Mouse (Mus musculus) thymus, adult 2 months (tissue): ENCODE results near the gene Celf2. TPM values are rescaled to one million over a fixed set of nuclear protein-coding genes. Genes with fewer than 3 reads are reported as not detected.

Source experiments
- DNase-seq: peaks from one replicate; pipeline ENCODE4 v3.0.0; 2021
- H3K27ac ChIP-seq: fragments of 200-500 bp; 2 replicates; pipeline ENCODE4 v1.5.1; 2012; ENCODE audit warnings: low read length, control low read depth; ENCODE audit not compliant: control insufficient read depth, insufficient read depth
- H3K27me3 ChIP-seq: fragments of 200-500 bp; 2 replicates; pipeline ENCODE4 v1.6.1; 2012; ENCODE audit warnings: mild to moderate bottlenecking, low read length, moderate library complexity, mixed read lengths; ENCODE audit not compliant: control insufficient read depth, insufficient read depth
- H3K36me3 ChIP-seq: fragments of 200-500 bp; 2 replicates; pipeline ENCODE4 v1.6.1; 2012; ENCODE audit warnings: mild to moderate bottlenecking, low read length, moderate library complexity; ENCODE audit not compliant: control insufficient read depth, insufficient read depth
- H3K4me1 ChIP-seq: fragments of 200-500 bp; replicated peaks from 2 replicates; pipeline ENCODE4 v1.6.1; 2012; ENCODE audit warnings: low read length; ENCODE audit not compliant: control insufficient read depth, insufficient read depth
- H3K4me3 ChIP-seq: fragments of 200-500 bp; 2 replicates; pipeline ENCODE4 v1.5.1; 2012; ENCODE audit warnings: mild to moderate bottlenecking, low read length, control low read depth, moderate library complexity; ENCODE audit not compliant: control insufficient read depth, insufficient read depth
- CTCF ChIP-seq: fragments of 200-500 bp; IDR thresholded peaks from 2 replicates; pipeline ENCODE4 v1.5.1; 2012; ENCODE audit warnings: mild to moderate bottlenecking, control low read depth, low read length, moderate library complexity, borderline replicate concordance; ENCODE audit not compliant: control insufficient read depth, poor library complexity, insufficient read depth; ENCODE audit errors: extremely low read depth
- POLR2A ChIP-seq: fragments of 200-500 bp; IDR thresholded peaks from 2 replicates; pipeline ENCODE4 v1.6.1; 2012; ENCODE audit warnings: mild to moderate bottlenecking, low read length, control low read depth, moderate library complexity; ENCODE audit not compliant: control insufficient read depth, poor library complexity, insufficient read depth; ENCODE audit errors: extremely low read depth
- WGBS: fragments of 180-500 bp; shearing (Covaris S2); methylation state at CpG from one replicate; pipeline ENCODE4 v1.1.7; 2018; 5-methylcytosine and 5-hydroxymethylcytosine counted together
- polyA plus RNA-seq: library from polyadenylated mRNA; depleted of rRNA; stranded (reverse); fragments of >200 nt; gene quantifications from 2 replicates; pipeline ENCODE4 v1.2.3, GENCODE M21; 2012

The Celf2 gene
- polyA plus RNA-seq, 1 experiment: 214 TPM

DNA sequence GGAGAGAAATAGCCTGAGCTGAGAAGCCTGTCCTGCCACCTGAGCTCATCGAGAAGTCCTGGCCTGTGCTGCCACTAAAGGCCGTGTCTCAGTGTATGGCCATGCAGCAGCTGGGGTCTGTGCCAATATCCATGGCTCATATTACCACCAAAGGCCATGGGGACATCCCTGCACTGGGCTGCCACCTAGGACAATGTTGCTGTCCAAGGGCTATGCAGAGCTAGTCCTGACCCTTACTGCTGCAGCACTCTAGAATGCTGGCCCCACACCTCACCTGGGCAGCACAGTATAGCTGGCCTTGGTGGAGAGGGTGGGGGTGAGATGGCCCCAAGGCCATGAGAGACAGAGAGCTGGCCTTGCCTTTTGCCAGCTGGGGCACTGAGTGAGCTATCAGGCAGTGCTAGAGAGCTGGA, 780.5 kb downstream of the Celf2 start:
- Histone ChIP-seq H3K27me3 (no peaks in the 10 kb centered on the region), H3K4me3 (no peak overlapping the region)
- 93% methylated on average over 2 of the region's 2 CpGs for WGBS

DNA sequence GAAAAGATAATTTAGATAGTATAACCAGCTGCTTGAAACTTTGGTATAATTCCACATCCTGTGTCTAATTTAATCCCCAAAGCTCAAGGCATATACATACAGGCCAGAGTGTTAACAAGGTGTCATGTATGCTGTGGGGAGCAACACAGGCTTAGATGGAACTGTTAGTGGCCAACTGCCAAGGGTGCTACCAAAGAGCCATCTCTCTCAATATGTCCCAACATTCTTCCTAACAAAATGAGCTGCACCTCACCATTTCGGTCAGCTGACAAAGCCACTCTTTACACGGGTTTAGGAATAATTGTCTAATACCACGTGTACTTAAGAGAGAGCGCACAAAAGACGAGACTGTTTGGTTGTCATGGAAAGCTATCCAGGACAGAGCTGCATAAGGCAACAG, 782.0 kb downstream of the Celf2 start:
- Histone ChIP-seq H3K4me3 (no peak overlapping the region), H3K27ac (no peak overlapping the region), H3K4me1 (peaks cover 2% of the 10 kb centered on the region), H3K36me3 (no peaks in the 10 kb centered on the region), H3K27me3 (no peaks in the 10 kb centered on the region)
- TF ChIP-seq POLR2A (no peak), CTCF (no peak)
- no peak for DNase-seq
- WGBS: 94% methylated on average over 5 of the region's 5 CpGs

More for the DNA sequence above, 780.5 kb downstream of the Celf2 start:
- no peaks in the 10 kb centered on the region; the same call in 1 of the 2 replicates for H3K4me1 ChIP-seq
- H3K36me3 ChIP-seq: no peaks in the 10 kb centered on the region
- no peak for DNase-seq
- TF ChIP-seq CTCF (no peak), POLR2A (no peak)
- no peak overlapping the region for H3K27ac ChIP-seq

DNA sequence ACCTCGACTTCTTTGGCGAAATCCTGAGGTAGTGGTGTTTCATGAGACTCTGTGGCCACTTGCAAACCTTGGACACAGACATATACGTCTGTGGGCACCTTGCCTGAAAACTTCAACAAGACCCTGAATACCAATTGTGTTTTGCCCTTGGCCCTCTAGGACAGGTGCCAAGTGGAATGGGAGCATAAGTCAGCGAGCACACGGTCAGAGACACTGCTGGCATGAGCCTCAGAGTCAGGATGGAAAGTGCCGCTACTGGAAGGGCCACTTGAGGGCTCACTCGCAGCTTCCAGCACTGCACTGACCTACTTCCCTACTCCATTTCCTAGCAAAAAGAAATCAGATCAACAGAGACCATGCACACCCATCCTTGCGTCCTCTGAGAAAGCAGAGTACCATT, 783.3 kb downstream of the Celf2 start:
- WGBS: 72% methylated on average over 8 of the region's 8 CpGs
- peaks cover 4% of the 10 kb centered on the region for H3K4me1 ChIP-seq
- no peak for TF ChIP-seq POLR2A
- TF ChIP-seq CTCF: no peak
- H3K4me3 ChIP-seq: no peak overlapping the region
- no peaks in the 10 kb centered on the region for H3K36me3 ChIP-seq
- DNase-seq: no peak
- no peaks in the 10 kb centered on the region for H3K27me3 ChIP-seq
- H3K27ac ChIP-seq: no peak overlapping the region

DNA sequence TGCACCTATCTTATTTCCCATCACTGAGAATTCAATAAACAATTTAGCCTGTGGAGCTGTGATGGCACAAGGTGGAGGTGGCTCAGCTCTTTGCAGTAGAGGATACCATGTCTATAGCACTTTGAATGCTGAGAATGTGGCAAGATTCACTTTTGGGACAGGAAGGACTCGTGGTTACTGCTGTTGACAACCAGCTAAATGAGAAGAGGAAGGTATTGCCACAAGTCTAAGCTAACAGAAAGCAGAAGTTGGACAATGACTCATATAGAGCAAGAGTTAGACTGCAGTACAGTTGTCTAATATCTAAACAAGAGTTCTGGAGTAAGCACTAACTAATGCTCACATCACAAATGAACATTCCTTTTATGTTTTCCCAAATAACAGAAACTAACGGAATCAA, 785.8 kb downstream of the Celf2 start:
- no peaks in the 10 kb centered on the region for H3K27me3 ChIP-seq
- no peak for DNase-seq
- peaks cover 4% of the 10 kb centered on the region for H3K4me1 ChIP-seq
- H3K4me3 ChIP-seq: no peak overlapping the region
- no peaks in the 10 kb centered on the region for H3K36me3 ChIP-seq
- no peak for TF ChIP-seq CTCF
- TF ChIP-seq POLR2A: no peak
- 21% methylated on average over 2 of the region's 2 CpGs for WGBS
- H3K27ac ChIP-seq: no peak overlapping the region; the same call in 1 of the 2 replicates

DNA sequence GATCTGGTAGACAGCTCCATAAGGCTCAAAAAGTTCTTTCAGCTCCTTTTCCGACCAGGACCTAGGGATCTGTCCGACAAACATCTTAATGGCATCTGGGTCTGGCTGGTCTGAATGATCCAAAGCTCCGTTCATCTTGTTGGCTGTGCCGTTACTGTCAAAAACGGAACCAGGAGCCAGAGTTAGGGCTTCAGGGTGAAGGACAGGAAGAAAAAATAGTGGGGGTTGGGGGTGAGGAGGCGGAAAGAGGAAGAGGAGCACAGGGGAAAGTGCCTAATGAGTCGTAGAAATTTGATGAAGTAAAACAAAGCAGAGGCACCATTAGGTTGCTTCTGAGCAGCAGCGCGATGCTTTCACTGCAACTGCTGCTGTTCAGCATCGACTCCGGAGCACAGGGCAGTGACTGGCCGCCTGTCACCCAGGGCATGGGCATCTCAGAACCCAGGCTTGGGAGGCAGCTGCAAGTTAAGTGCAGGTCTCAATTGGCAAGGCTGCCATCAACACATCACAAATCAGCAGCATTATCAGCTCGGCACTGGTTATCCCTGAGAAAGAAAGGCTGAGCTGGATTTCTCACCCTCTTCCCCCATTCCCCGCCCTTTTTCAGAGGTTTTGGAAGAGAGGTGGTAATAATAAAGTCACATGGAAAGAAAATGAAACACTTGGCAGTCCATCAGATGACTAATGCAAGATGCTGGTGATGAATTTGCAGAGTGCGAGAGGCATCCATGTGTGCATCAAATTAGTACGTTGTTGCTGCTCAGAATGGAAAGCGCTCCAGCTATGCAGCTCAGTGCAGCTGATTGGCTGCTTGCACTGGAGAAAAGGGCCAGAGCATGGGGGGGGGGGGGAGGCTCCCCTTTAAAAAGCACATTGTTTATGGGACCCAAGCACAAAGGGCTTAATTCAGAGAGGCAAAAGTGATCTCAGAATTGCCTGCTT, 787.6 kb downstream of the Celf2 start:
- DNase-seq: peak; percentile 68
- H3K27ac ChIP-seq: peak overlapping the region; percentile 86
- TF ChIP-seq POLR2A (peak; percentile 32; the same call in 1 of the 2 replicates), CTCF (no peak)
- WGBS: 1% methylated on average over 17 of the region's 17 CpGs
- peaks cover 9% of the 10 kb centered on the region for H3K4me1 ChIP-seq
- no peaks in the 10 kb centered on the region for H3K27me3 ChIP-seq
- peak overlapping the region; percentile 82 for H3K4me3 ChIP-seq
- H3K36me3 ChIP-seq: no peaks in the 10 kb centered on the region

DNA sequence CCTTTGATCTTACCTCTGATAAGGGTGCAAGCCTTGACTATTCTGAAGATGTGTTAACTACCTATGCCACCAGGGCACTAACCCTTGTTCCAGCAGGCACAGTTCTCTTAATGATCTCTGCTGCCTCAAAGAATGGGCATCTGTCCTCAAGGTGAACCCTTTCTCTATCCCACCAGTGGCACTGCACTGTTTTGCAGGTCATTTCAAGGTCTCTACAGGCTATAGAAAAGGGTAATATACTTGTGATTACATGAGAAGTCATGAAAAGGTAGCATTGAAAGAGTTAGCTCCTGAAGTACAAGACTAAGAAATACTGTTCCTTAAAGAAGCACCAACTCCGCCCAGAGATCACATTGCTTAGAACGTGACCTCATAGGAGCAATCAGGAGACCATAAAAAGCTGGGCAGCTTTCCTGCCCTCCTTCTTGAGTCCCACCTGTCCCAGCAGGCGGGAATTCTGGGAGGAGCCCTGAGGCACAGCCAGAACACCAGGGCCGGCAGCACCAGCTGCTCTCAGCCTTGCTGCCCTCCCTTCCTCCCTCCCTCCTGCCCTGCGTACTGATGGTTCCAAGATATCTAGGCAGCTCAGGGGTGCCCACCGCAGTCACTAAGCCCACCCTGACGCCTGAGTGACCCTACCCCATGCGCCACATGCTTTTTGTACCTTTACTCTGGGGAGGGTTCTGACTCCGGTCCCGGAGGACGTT, 788.5 kb downstream of the Celf2 start:
- Histone ChIP-seq H3K4me1 (peaks cover 13% of the 10 kb centered on the region), H3K4me3 (peak overlapping the region; percentile 82), H3K36me3 (no peaks in the 10 kb centered on the region), H3K27ac (peak overlapping the region; percentile 86), H3K27me3 (no peaks in the 10 kb centered on the region)
- WGBS: 3% methylated on average over 11 of the region's 11 CpGs
- TF ChIP-seq CTCF (no peak), POLR2A (peak; percentile 38; the same call in 1 of the 2 replicates)
- peak; percentile 71 for DNase-seq
